Mouse (Mus musculus) effector memory CD4-positive, alpha-beta T cell, adult 5 months (primary cell): Measurements from ENCODE around the gene Pim3. TPM values are rescaled to one million over a fixed set of nuclear protein-coding genes. Genes with fewer than 3 reads are reported as not detected.

Experiments
- polyA plus RNA-seq: library from polyadenylated mRNA; unstranded; fragments of 100-300 nt; shearing (Covaris generic); gene quantifications from one replicate; pipeline ENCODE4 v1.2.1, GENCODE M21; 2017

Pim3 gene
- polyA plus RNA-seq = 137 TPM

GRCm38 (mm10) chr15:88861772-88862622 is at the start of gene Pim3:
Gene Pim3, plus strand, starts transcription at chr15:88862186.

GRCm38 (mm10) chr15:88819026-88819905 is 42.7 kb upstream of the Pim3 start, which contains the start of the genes Alg12 and Creld2:
Gene Alg12, minus strand, starts transcription at chr15:88819318.
Gene Creld2, plus strand, starts transcription at chr15:88819646.

Other genes with a start within 250 kb of the Pim3 start
- 61.3 TPM for gene Brd1, start 128.0 kb upstream of the Pim3 start, polyA plus RNA-seq
- gene Zbed4, start 110.5 kb upstream of the Pim3 start, polyA plus RNA-seq = 4.6 TPM
- gene Alg12, start 42.9 kb upstream of the Pim3 start, polyA plus RNA-seq = 7.3 TPM
- gene Creld2, start 42.5 kb upstream of the Pim3 start, polyA plus RNA-seq = 42.4 TPM
- not detected for gene Ttll8, start 92.2 kb downstream of the Pim3 start, polyA plus RNA-seq
- not detected for gene Mlc1, start 116.8 kb downstream of the Pim3 start, polyA plus RNA-seq
- not detected for gene Mov10l1, start 120.7 kb downstream of the Pim3 start, polyA plus RNA-seq
- gene Panx2, start 197.5 kb downstream of the Pim3 start, polyA plus RNA-seq = not detected
- gene Trabd, start 212.9 kb downstream of the Pim3 start, polyA plus RNA-seq = 55.0 TPM
- 26.0 TPM for gene Selenoo, start 226.9 kb downstream of the Pim3 start, polyA plus RNA-seq